Mouse (Mus musculus) spleen, embryonic (tissue): Measurements from ENCODE around the gene Shcbp1l.
"Not testable (repeated sequence)": the region's sequence is repeated elsewhere in the genome, so short reads cannot be mapped to it uniquely, and the experiment has no call there.

ENCODE experiments used
- CTCF ChIA-PET: fragments of 350-600 bp; sonication (Branson Sonifier 250); formaldehyde crosslinking; loops from one replicate; lab custom pipeline; 2022; lab: Charles Lee

Gene Shcbp1l

DNA sequence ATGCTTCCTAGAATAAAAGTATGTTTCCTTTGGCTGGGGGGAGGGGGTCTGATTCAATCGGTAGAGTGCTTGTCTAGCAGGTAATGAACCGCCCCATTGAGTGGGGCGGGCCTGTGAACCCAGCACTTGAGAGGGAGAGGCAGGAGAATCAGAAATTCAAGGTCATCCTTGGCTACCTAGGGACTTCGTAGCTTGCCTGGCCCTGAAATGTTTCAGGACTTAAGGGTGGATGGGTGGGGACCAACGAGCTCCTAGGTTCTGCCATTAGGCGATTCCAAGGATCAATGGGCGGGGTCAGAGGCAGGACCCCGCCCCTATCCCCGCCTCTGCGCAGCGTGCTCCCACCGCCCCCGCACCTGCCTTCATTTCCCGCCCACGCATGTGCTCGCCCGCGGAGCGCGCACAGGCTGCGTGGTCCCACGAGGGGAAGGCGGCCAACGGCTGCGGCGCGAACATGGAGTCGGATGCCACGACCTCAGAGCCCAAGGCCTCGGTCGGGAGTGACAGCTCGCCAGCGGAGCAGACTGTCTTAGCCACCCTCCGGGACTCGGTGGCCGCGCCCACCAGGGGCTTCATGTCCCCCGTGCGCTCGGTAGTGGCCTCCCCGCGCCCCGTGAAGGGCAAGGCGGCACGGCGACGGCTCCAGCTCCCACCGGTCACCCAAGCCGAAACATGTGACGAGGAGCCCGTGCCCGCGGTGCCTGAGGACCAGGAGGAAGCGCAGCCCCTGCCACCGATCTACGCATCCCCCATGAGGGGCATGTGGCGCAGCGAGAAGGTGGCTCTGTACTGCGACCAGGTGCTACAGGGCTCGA lies at the start of gene Shcbp1l:
TSS of gene Shcbp1l (plus strand) at position 393 of the 815 bp plus-strand sequence.
- CTCF ChIA-PET = interaction anchor here (1.3 kb wide), 1 partner anchor 8 kb away, joined by 3 read pairs; no protein-coding TSS in a partner anchor

DNA sequence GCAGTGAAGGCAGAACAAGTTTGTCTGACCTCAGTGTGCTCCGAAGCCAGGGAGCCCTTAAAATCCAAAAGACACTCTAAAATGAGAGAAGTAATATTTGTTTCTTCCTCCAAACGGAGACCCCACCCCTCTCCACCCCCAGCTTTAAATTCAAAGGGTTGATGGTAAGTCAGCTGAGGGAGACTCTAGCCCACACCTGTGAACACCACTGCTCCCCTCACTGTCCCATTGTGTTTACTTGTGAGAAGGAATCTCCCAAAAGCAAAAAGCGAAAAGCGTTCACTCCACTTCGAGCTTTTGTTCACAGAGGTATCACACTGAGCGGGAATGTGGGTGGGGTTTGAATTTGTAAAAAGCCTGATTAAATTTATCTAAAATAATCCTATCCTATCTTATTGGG lies 48.5 kb upstream of the Shcbp1l start:
- CTCF ChIA-PET = no interaction called here

DNA sequence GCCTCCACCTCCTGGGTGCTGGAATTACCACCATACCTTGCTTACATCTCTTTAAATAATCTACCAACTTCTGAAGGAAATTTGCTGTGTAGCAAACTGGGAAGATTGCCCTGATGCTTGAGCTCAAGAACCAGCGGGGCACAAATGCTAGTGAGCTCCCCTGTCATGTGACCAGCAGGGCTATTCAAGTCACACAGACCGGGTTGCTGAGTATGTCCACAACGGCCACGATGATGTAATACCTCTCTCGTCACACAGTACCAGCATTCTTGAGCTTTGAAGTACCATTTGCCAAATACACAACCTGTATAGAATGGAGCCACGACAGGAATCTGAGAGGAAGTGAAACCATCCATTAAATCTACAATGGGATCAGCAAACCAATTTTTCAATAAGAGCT lies 46.4 kb upstream of the Shcbp1l start:
- CTCF ChIA-PET = no interaction called here

DNA sequence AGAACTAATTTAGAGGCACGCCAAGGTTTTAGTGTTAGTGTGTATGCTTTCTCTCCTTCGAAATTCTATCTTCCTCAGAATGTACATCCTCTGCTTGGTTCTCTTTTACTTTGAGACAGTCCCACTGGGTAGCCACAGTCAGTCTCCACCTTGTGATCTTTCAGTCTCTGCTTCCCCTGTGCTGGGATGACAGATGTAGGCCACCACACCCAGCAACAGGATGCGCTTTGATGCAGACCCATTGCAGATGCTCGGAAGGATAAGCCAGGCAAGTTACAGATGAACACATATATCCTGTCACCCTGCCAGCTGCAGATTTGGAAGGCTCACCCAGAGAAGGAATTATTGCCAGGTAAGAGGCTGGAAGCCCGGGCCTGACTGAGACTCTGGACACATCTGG lies 45.1 kb upstream of the Shcbp1l start:
- CTCF ChIA-PET = no interaction called here

DNA sequence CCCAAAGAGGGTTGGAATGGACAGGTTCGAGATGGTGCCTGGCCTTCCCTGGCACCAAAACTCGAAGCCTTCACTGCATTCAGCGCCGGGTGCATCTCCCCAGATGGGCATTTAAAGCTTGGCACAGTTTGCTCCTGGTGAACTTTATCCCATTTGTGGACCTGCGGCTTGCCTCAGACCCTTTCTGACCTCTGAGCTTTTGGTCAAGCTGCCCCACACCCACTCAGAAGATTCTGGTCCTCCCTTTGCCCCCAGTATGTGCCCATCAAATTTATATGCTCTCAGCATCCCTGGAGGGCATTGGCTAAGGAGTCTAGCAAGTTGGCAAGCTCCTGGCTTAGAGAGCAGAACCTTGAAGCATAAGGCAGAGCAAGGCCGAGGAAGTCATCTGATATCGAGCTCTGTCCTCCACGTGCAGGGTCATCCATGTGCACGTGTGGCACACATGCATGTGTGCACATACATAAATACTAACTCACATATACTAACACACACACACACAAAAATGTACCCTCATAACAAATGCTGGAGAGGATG lies 44.1 kb upstream of the Shcbp1l start:
- CTCF ChIA-PET = interaction anchor here (0.6 kb wide), 3 partner anchors 10 to 856 kb away, joined by 3 to 10 read pairs (median 9); no protein-coding TSS in a partner anchor

DNA sequence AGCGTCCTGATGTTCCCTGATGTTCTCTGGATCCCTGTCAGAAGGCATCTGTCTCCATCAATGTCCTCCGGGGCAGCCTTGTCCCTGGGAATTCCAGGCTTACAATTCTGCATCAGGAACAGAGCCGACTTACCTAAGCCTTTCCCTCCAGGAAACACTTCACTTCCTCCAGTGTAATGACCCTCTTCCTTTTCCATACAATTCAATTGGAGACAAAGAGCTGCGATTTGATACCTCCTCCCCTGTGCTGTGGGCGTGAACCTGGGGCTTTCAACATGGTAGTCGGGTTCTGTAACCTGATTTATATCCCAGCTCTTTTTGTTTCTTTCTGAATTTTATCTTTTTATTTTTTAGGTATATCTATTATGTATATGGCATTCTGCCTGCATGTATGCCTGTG lies 39.9 kb upstream of the Shcbp1l start:
- CTCF ChIA-PET = no interaction called here

DNA sequence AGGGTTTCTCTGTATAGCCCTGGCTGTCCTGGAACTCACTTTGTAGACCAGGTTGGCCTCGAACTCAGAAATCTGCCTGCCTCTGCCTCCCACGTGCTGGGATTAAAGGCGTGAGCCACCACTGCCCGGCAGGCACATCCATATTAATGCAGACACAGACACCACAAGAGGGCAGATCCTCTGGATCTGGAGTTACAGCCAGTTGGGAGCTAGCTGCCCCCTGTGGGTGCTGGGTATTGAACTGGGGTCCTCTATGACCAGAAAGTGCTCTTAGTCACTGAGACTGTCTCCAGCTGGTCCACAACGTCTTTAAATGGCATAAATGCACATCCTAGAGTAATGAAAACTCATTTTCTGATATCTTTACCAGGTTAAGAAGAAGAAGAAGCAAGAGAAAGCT lies 39.3 kb upstream of the Shcbp1l start:
- CTCF ChIA-PET = not testable (repeated sequence)

DNA sequence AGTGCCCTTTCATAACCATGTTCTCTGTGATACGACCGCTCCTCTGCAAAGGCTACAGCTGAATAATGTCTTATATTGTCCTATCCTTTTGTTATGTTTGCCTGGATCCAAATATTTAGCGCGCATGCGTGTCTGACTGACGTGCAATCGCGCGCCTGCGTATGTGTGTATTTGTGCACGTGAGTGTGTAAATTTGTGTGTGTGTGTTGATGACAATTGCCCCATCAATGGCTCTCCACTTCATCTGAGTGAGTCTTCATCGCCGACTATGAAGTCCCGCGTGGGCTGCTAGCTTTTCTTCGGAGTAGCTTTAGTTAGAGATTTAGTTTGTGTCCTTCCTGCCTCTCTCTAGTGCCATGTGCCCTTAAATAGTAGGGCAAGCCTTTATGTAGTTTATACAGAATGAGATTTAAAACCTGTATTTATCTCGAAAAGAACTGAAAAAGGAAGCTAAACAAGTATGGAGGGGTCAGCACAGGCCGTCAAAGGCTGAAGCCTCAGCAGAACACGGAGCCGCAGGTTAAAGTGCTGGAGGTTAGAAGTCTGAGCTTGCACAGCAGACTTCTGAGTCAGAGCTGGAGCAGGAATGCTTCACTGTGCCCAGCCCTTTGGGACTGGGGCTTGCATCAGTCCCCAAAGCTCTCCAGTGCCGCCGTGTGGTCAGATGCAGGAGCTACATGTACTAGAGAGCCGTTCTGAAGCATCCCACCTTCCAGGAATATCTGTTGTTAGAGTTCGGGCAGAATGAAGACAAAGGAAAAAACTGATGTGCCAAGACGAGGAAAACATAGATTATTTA lies 38.5 kb upstream of the Shcbp1l start:
- CTCF ChIA-PET = interaction anchor here (0.5 to 0.7 kb wide), 3 partner anchors 9 to 321 kb away, joined by 3 to 9 read pairs (median 4); no protein-coding TSS in a partner anchor

DNA sequence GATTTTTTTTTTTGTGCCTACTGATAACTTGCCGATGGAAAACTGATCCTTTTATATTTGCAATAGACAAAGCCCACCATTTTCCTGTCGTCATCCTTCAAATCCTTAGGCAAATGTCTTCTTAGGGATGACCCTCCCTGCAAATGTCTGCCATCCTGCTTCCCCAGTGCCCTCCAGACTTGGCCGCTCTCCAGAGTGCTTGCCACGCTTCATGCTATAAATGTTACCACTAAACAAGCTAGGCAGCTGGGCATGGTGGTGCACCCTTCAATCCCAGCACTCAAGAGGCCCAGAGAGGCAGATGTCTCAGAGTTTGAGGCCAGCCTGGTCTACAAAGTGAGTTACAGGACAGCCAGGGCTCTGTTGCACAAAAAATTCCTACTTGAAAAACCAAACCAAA lies 29.3 kb upstream of the Shcbp1l start:
- CTCF ChIA-PET = interaction anchor here (0.7 kb wide), 1 partner anchor 9 kb away, joined by 3 read pairs; no protein-coding TSS in a partner anchor

DNA sequence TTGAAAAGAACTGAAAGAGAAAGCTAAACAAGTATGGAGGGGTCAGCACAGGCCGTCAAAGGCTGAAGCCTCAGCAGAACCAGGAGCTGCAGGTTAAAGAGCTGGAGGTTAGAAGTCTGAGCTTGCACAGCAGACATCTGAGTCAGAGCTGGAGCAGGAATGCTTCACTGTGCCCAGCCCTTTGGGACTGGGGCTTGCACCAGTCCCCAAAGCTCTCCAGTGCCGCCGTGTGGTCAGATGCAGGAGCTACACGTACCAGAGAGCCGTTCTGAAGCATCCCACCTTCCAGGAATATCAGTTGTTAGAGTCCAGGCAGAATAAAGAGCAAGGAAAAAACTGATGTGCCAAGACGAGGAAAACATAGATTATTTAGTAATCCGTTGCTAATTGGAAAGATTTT lies 23.2 kb upstream of the Shcbp1l start:
- CTCF ChIA-PET = interaction anchor here (0.6 kb wide), 1 partner anchor 254 kb away, joined by 5 read pairs; no protein-coding TSS in a partner anchor

DNA sequence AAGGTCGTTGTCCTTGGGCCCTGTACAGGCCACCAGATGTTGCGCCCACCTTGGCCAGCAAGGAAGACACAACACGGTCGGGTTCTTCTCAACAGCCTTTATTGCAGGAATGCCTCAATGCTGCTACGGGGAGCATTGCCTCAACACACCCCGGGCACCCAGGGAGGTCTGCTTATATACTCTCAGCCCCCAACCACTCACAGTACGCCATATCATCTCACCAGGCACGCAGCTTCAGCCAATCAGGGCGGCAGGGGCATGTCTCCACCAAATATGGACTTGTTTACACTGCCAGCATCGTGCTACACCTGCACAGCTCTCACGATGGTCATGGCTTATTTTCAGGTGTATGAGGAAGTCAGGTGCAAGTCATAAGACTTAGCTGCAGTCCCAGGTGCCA lies 17.3 kb upstream of the Shcbp1l start:
- CTCF ChIA-PET = interaction anchor here (0.7 kb wide), 1 partner anchor 471 kb away, joined by 6 read pairs; no protein-coding TSS in a partner anchor

DNA sequence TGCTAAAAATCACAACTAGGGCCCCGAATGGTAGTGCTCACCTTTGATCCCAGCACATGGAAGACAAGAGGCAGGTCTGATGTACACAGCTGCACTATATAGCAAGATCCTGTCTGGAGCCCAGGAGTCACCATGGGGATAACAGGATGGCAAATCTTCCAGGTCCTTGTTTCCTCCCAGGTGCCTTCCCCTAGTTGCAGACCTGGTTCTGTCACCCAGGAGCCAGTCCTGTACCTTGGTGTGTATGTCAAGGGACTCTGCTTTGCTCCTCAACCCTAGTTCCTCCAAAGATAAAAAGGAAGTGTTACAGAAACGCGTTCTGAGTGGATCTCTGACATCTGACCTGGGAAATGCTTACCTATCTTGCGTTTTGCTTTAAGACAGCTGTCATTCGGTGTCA lies 16.7 kb upstream of the Shcbp1l start:
- CTCF ChIA-PET = not testable (repeated sequence)

DNA sequence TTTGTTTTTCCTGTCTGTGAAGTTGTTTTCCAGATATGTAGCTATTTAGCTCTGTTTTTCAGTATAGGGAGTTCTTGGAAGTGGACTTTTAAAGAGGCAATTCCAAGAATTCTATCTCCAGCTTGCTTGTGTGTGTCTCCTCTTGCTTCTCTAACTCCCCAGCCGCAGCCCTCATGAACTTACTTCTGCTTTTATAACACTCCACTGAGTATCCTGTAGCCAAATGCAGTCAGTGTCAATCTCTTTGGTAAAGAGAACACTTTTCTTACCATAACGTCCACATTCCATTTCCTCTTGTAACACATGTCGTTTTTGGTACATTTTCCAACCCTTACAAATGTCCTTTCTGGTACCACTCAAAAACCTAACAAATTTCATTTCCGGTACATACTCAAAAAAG lies 14.0 kb upstream of the Shcbp1l start:
- CTCF ChIA-PET = not testable (repeated sequence)

DNA sequence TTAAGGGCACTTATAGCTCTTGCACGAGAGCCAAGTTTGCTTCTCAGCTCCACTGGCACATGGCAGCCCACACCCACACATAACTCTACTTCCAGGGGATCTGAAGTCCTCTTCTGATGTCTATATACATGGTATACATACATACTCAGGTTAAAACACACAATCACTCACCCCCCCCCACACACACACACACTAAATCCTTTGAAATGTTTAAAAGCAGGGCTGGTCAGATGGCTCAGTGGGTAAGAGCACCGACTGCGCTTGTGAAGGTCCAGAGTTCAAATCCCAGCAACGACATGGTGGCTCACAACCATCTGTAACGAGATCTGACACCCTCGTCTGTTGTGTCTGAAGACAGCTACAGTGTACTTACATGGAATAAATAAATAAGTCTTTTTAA lies 13.2 kb upstream of the Shcbp1l start:
- CTCF ChIA-PET = no interaction called here

DNA sequence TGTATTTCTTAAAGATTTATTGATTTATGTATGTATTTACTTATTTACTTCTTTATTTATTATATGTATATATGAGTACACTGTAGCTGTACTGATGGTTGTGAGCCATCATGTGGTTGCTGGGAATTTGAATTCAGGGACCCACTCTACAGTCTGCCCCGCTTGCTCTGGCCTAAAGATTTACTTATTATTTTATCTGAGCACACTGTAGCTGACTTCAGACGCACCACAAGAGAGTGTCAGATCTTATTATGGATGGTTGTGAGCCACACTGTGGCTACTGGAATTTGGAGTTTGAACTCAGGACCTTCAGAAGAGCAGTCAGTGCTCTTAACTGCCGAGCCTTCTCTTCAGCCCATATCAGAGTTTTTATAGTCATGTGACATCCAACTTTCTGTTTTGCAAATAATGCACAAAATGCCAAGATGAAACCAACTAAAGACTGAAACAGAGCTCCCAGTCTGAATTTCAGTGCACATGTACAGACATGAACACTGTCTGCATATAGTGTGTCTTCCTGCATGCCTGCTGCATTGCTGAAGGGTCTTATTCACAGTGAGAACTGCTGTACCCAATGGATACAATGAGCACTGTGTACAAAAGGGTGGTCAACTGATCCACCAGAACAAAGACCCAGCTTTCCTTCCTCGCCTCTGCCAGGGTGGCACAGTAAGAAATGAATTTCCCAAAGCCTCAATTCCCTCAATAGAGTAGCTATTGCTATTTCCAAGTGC lies 12.1 kb upstream of the Shcbp1l start:
- CTCF ChIA-PET = not testable (repeated sequence)

DNA sequence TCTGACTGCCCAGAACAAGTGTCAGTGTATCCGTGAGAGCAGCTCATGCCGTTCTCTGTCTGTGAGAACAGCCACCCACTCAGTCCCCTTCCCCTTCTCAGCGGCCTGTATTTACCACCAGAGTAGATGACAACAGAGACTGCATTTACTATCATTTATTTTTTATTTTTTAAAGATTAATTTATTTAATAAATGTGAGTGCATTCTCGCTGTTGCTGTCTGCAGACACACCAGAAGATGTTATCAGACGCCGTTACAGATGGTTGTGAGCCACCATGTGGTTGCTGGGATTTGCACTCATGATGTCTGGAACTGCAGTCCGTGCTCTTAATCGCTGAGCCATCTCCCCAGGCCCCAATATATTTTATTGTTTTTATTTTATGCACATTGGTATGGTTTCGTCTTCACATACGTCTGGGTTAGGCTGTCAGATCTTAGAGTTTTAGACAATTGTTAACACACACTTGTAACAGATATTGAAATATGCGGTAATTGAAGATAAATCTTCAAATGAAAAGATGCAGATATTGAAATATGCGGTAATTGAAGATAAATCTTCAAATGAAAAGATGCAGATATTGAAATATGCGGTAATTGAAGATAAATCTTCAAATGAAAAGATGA lies 11.5 kb upstream of the Shcbp1l start:
- CTCF ChIA-PET = not testable (repeated sequence)

DNA sequence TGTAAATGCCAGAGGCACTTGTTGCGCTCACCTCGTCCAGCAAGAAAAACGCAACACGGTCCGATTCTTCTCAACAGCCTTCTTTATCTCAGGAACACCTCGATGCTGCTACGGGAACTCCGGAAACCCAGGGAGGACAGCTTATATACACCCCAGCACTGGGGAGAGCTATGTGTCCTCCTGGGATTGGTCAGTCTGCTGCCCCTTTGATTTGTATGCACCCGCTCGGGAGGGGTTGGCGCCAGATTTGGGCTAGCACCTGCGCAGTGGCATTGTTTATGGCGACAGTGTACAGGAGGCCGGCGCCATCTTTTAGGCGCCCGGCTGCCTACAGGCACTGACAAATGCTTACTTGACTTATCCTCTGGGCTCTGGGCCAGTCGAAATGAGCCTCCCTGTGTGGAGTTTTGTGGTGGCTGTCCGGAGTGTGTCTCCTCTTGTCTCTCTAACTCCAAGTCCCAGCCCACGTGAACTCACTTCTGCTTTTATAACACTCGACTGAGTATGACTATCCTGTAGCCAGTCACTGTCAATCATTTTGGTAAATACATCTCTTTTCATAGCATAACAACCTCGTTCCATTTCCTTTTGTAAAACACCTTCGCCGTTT lies 10.7 kb upstream of the Shcbp1l start:
- CTCF ChIA-PET = not testable (repeated sequence)

DNA sequence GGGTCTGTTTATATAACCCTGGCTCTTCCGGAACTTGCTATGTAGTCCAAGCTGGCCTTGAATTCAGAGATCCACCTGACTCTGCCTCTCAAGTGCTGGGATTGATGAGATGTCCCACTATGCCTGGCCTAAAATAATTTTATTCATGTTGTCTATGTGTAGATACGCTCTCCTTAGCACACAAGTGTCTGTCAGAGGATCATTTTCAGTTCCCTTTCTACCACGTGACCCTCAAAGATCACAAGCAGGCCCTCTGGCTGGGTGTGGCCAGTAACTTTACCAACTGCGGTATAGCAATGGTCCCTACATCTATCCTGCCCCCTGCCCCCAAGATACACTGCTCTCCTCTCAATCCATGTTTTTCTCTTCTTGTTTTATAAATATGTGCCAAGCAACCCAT lies 10.0 kb upstream of the Shcbp1l start:
- CTCF ChIA-PET = no interaction called here

DNA sequence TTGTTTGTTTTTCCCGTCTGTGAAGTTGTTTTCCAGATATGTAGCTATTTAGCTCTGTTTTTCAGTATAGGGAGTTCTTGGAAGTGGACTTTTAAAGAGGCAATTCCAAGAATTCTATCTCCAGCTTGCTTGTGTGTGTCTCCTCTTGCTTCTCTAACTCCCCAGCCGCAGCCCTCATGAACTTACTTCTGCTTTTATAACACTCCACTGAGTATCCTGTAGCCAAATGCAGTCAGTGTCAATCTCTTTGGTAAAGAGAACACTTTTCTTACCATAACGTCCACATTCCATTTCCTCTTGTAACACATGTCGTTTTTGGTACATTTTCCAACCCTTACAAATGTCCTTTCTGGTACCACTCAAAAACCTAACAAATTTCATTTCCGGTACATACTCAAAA lies 9.2 kb upstream of the Shcbp1l start:
- CTCF ChIA-PET = not testable (repeated sequence)

DNA sequence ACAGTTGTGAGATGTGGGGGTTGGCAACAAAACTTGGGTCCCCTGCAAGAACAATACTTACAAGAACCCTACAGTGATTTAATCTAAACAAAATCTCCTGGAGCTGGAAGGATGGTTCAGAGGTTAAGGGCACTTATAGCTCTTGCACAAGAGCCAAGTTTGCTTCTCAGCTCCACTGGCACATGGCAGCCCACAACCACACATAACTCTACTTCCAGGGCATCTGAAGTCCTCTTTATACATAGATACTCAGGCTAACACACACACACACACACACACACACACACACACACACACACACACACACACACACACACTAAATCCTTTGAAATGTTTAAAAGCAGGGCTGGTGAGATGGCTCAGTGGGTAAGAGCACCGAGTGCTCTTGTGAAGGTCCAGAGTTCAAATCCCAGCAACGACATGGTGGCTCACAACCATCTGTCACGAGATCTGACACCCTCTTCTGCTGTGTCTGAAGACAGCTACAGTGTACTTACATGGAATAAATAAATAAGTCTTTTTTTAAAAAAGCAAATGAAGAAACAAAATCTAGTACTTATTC lies 8.6 kb upstream of the Shcbp1l start:
- CTCF ChIA-PET = not testable (repeated sequence)
